Mouse (Mus musculus): ENCODE measurements around the gene Katna1. TPM values are rescaled to one million over a fixed set of nuclear protein-coding genes. Genes with fewer than 3 reads are reported as not detected.
"Not testable (repeated sequence)": the region's sequence is repeated elsewhere in the genome, so short reads cannot be mapped to it uniquely, and the experiment has no call there.

The Katna1 gene
- polyA plus RNA-seq, 1 experiment from 2014 or later, result 73.2 TPM

DNA sequence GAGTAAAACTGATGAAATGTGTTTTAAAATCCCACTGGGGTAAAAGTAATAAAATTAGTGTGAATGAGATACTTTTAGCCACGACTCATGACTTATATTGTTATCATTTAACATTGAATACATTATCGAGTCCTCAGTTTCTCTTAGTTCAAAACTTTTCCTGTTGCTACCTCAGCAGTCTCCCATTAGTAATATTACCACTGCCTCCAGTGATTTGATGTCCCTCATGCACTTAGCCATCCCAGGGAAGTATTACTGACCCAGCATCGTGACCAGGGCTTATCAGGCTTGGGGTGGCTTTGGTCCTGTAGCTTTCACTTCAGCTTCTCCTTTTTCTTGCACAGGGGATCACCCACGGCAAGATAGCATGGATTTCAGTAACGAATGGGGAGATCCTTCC, 15.7 kb upstream of the Katna1 start:
- ATAC-seq (replicated peaks; ENCODE audit: low FRiP score), result no peak
- H3K36me3 ChIP-seq (ENCODE audit: control insufficient read depth, insufficient read depth, low read length), result peaks cover 3% of the 10 kb centered on the region; the same call in 1 of the 2 replicates
- H3K9me3 ChIP-seq (ENCODE audit: control insufficient read depth, low read length), result no peaks in the 10 kb centered on the region
- no peak overlapping the region for H3K4me3 ChIP-seq (ENCODE audit: low read depth, low read length)
- whole genome bisulfite sequencing, result 91% methylated on average over 5 of the region's 5 CpGs
- no peak overlapping the region for H3K4me2 ChIP-seq (ENCODE audit: low read depth, low read length, severe bottlenecking)
- DNase-seq (ENCODE audit: low spot score), result no peak
- H3K9ac ChIP-seq (ENCODE audit: low read length), result no peak overlapping the region
- H3K4me1 ChIP-seq (replicated peaks; ENCODE audit: control insufficient read depth, insufficient read depth, low read length), result no peaks in the 10 kb centered on the region
- no peak overlapping the region for H3K27ac ChIP-seq (ENCODE audit: low read depth, low read length)
- H3K27me3 ChIP-seq (ENCODE audit: control insufficient read depth, insufficient read depth, low read length), result no peaks in the 10 kb centered on the region

DNA sequence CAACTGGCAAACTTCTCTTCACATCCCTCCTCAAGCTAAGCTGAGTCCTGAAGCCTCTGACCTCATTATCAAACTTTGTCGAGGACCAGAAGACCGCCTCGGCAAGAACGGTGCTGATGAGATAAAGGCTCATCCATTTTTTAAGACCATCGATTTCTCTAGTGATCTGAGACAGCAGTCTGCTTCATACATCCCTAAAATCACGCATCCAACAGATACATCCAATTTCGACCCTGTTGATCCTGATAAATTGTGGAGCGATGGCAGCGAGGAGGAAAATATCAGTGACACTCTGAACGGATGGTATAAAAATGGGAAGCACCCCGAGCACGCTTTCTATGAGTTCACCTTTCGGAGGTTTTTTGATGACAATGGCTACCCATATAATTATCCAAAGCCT, 13.3 kb upstream of the Katna1 start:
- no peaks in the 10 kb centered on the region for H3K4me1 ChIP-seq (replicated peaks; ENCODE audit: control insufficient read depth, insufficient read depth, low read length)
- H3K27me3 ChIP-seq (ENCODE audit: control insufficient read depth, insufficient read depth, low read length), result no peaks in the 10 kb centered on the region
- DNase-seq (ENCODE audit: low spot score) (no peak), ATAC-seq (replicated peaks; ENCODE audit: low FRiP score) (no peak)
- peaks cover 3% of the 10 kb centered on the region; the same call in 1 of the 2 replicates for H3K36me3 ChIP-seq (ENCODE audit: control insufficient read depth, insufficient read depth, low read length)
- no peaks in the 10 kb centered on the region for H3K9me3 ChIP-seq (ENCODE audit: control insufficient read depth, low read length)
- H3K4me3 ChIP-seq (ENCODE audit: low read depth, low read length), result no peak overlapping the region
- 95% methylated on average over 13 of the region's 13 CpGs for WGBS
- H3K9ac ChIP-seq (ENCODE audit: low read length), result no peak overlapping the region
- H3K27ac ChIP-seq (ENCODE audit: low read depth, low read length), result no peak overlapping the region
- no peak overlapping the region for H3K4me2 ChIP-seq (ENCODE audit: low read depth, low read length, severe bottlenecking)

DNA sequence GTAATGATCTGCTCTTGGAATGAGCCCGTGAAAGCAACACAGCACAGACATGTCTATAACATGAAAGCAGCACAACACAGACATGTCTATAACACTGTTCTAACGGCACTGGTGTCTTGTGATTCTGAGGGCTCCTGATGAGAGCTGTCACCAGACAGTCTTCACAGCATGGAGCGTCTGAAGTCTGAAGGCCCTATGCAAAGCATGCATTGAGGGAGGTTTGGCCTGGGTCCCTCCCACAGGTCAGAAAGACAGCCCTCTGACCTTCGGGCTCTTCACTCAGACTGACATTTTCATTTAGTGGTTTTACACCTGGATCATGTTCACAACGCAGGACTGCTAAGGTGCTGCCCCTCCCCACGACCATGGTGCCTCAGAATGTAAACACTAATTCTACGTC, 10.7 kb upstream of the Katna1 start:
- DNase-seq (ENCODE audit: low spot score), result no peak
- Histone ChIP-seq H3K9me3 (ENCODE audit: control insufficient read depth, low read length) (no peaks in the 10 kb centered on the region), H3K27ac (ENCODE audit: low read depth, low read length) (no peak overlapping the region), H3K4me2 (ENCODE audit: low read depth, low read length, severe bottlenecking) (no peak overlapping the region), H3K36me3 (ENCODE audit: control insufficient read depth, insufficient read depth, low read length) (peaks cover 3% of the 10 kb centered on the region; the same call in 1 of the 2 replicates), H3K27me3 (ENCODE audit: control insufficient read depth, insufficient read depth, low read length) (no peaks in the 10 kb centered on the region), H3K4me1 (replicated peaks; ENCODE audit: control insufficient read depth, insufficient read depth, low read length) (no peaks in the 10 kb centered on the region), H3K9ac (ENCODE audit: low read length) (no peak overlapping the region), H3K4me3 (ENCODE audit: low read depth, low read length) (no peak overlapping the region)
- 85% methylated on average over 7 of the region's 7 CpGs for WGBS
- ATAC-seq (replicated peaks; ENCODE audit: low FRiP score), result no peak

DNA sequence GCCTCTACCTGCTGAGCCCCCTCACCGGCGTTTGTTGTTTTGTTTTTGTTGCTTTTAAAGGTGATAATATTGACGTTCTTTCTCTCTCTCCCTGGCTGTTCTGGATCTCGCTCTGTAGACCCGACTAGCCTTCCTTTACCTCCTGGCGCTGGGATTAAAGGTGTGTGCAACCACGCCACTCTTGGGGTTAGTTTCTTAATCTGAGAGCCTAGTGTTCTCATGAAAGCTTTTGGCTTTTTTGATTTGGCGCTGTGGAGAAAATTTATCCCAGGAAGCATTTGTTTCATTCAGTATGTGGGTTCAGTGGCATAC, 657 bp downstream of the Katna1 start:
- Histone ChIP-seq H3K36me3 (ENCODE audit: control insufficient read depth, insufficient read depth, low read length) (no peaks in the 10 kb centered on the region), H3K4me3 (ENCODE audit: low read depth, low read length) (peak overlapping the region; percentile 69), H3K27me3 (ENCODE audit: control insufficient read depth, insufficient read depth, low read length) (no peaks in the 10 kb centered on the region), H3K4me2 (ENCODE audit: low read depth, low read length, severe bottlenecking) (peak overlapping the region; percentile 80), H3K9ac (ENCODE audit: low read length) (peak overlapping the region; percentile 77), H3K27ac (ENCODE audit: low read depth, low read length) (0 out of 2 replicates have a peak overlapping the region, but pooled peaks have one; percentile 15), H3K4me1 (replicated peaks; ENCODE audit: control insufficient read depth, insufficient read depth, low read length) (no peaks in the 10 kb centered on the region; the same call in 1 of the 2 replicates), H3K9me3 (ENCODE audit: control insufficient read depth, low read length) (no peaks in the 10 kb centered on the region)
- ATAC-seq (replicated peaks; ENCODE audit: low FRiP score) (no peak), DNase-seq (ENCODE audit: low spot score) (no peak)
- under 1% methylated on average over 8 of the region's 8 CpGs for WGBS

DNA sequence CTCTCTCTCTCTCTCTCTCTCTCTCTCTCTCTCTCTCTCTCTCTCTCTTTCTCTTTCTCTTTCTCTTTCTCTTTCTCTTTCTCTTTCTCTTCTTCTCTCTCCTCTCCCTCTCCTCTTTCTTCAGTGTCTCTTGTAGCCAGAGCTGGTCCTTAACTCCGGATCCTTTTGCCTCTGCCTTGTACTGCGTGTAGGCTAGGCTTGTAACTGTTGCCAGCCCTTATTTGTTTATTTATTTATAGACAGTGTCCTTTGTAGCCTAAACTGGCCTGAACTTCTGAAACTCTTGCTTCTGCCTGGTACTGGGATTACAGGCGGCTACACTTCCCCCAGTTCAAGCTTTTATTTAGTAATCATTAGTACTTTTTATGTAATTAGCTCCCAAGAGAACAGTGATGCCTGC, 1.2 kb downstream of the Katna1 start:
- no peak for DNase-seq (ENCODE audit: low spot score)
- H3K27ac ChIP-seq (ENCODE audit: low read depth, low read length), result no peak overlapping the region
- no peaks in the 10 kb centered on the region for H3K9me3 ChIP-seq (ENCODE audit: control insufficient read depth, low read length)
- peak overlapping the region; percentile 80 for H3K4me2 ChIP-seq (ENCODE audit: low read depth, low read length, severe bottlenecking)
- no peaks in the 10 kb centered on the region for H3K27me3 ChIP-seq (ENCODE audit: control insufficient read depth, insufficient read depth, low read length)
- no peak for ATAC-seq (replicated peaks; ENCODE audit: low FRiP score)
- 0 out of 2 replicates have a peak overlapping the region, but pooled peaks have one; percentile 3 for H3K9ac ChIP-seq (ENCODE audit: low read length)
- no peaks in the 10 kb centered on the region for H3K36me3 ChIP-seq (ENCODE audit: control insufficient read depth, insufficient read depth, low read length)
- H3K4me1 ChIP-seq (replicated peaks; ENCODE audit: control insufficient read depth, insufficient read depth, low read length), result no peaks in the 10 kb centered on the region; the same call in 1 of the 2 replicates
- peak overlapping the region; percentile 69 for H3K4me3 ChIP-seq (ENCODE audit: low read depth, low read length)
- 31% methylated on average over 3 of the region's 3 CpGs for WGBS

DNA sequence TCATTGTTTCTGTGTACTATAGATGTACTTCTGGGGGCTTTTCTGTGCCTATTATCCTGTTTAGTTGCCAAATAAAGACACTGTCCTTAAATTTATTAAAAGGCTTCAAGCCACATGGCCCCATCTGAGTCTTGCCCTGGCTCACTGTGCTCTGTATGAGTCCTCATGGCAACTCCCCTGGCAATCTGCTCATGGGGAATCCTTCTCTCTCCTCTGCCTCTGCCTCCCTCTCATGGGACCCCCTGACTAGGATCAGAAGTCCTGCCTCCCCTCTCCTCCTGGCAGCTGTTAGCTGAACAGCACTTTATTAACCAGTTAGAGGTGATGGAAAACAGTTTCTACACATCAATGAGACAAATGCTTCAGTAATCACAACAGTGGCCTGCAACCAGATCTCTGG, 5.8 kb downstream of the Katna1 start:
- Histone ChIP-seq H3K4me1 (replicated peaks; ENCODE audit: control insufficient read depth, insufficient read depth, low read length) (no peaks in the 10 kb centered on the region; the same call in 1 of the 2 replicates), H3K4me3 (ENCODE audit: low read depth, low read length) (no peak overlapping the region), H3K9ac (ENCODE audit: low read length) (no peak overlapping the region), H3K27ac (ENCODE audit: low read depth, low read length) (no peak overlapping the region), H3K4me2 (ENCODE audit: low read depth, low read length, severe bottlenecking) (no peak overlapping the region), H3K27me3 (ENCODE audit: control insufficient read depth, insufficient read depth, low read length) (no peaks in the 10 kb centered on the region), H3K36me3 (ENCODE audit: control insufficient read depth, insufficient read depth, low read length) (no peaks in the 10 kb centered on the region), H3K9me3 (ENCODE audit: control insufficient read depth, low read length) (no peaks in the 10 kb centered on the region)
- ATAC-seq (replicated peaks; ENCODE audit: low FRiP score) (no peak), DNase-seq (ENCODE audit: low spot score) (no peak)

DNA sequence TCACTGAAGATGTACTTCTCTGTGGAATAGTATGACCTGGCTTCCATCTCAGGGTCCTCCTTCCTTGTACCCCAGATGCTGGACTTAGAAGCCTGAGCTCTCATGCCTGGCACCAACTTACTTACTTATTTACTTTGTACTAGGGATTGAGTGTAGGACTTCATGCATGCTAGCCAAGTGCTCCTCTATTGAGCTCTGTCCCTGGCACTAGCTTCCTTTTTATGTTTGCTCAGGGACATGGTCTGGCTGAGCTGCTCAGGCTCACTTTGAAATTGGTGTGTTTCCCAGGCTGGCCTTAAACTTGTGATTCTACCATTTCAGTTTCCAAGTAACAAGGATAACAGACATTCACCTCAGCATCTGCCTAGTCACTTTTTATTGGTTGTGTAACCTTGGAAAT, 11.3 kb downstream of the Katna1 start:
- H3K36me3 ChIP-seq (ENCODE audit: control insufficient read depth, insufficient read depth, low read length), result no peaks in the 10 kb centered on the region
- no peaks in the 10 kb centered on the region for H3K9me3 ChIP-seq (ENCODE audit: control insufficient read depth, low read length)
- DNase-seq (ENCODE audit: low spot score) (no peak), ATAC-seq (replicated peaks; ENCODE audit: low FRiP score) (no peak)
- H3K27ac ChIP-seq (ENCODE audit: low read depth, low read length), result no peak overlapping the region
- no peak overlapping the region for H3K4me3 ChIP-seq (ENCODE audit: low read depth, low read length)
- H3K4me2 ChIP-seq (ENCODE audit: low read depth, low read length, severe bottlenecking), result no peak overlapping the region
- H3K4me1 ChIP-seq (replicated peaks; ENCODE audit: control insufficient read depth, insufficient read depth, low read length), result no peaks in the 10 kb centered on the region
- H3K27me3 ChIP-seq (ENCODE audit: control insufficient read depth, insufficient read depth, low read length), result no peaks in the 10 kb centered on the region
- H3K9ac ChIP-seq (ENCODE audit: low read length), result no peak overlapping the region

DNA sequence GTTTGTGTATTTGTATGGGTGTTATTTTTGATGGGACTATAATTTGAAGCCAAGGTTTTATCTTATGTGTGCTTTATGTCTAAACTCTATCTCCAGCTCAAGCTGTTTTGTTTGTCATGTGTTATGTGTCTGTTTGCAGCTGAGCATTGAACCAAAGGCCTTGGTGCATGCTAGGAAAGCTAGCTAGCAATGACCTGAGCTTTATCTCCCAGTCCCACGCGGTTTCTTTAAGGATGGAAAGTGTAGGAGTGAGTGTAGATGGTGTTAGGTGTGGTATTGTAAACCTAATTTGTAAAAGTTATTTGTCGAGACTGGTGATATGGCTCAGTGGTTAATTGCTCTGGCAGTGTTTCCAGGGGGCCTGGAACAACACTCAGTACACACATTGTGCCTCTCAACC, 12.1 kb downstream of the Katna1 start:
- Histone ChIP-seq H3K9ac (ENCODE audit: low read length) (no peak overlapping the region), H3K4me2 (ENCODE audit: low read depth, low read length, severe bottlenecking) (no peak overlapping the region), H3K27ac (ENCODE audit: low read depth, low read length) (no peak overlapping the region), H3K36me3 (ENCODE audit: control insufficient read depth, insufficient read depth, low read length) (no peaks in the 10 kb centered on the region), H3K9me3 (ENCODE audit: control insufficient read depth, low read length) (no peaks in the 10 kb centered on the region), H3K27me3 (ENCODE audit: control insufficient read depth, insufficient read depth, low read length) (no peaks in the 10 kb centered on the region), H3K4me1 (replicated peaks; ENCODE audit: control insufficient read depth, insufficient read depth, low read length) (no peaks in the 10 kb centered on the region), H3K4me3 (ENCODE audit: low read depth, low read length) (no peak overlapping the region)
- 77% methylated on average over 3 of the region's 3 CpGs for WGBS
- no peak for DNase-seq (ENCODE audit: low spot score)
- ATAC-seq (replicated peaks; ENCODE audit: low FRiP score), result no peak

DNA sequence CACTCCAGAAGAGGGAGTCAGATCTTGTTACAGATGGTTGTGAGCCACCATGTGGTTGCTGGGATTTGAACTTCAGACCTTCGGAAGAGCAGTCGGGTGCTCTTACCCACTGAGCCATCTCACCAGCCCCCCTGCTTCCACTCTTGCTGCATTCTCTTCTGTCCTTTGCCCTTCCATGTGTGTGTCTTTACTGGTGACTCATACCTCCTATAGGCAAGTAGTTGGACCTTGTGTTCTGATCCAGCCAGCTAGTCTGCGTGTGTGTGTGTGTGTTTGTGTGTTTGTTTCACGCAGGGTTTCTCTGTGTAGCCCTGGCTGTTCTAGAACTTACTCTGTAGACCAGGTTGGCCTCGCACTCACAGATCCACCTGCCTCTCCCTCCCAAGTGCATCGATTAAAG, 19.7 kb downstream of the Katna1 start:
- not testable (repeated sequence) for H3K9me3 ChIP-seq (ENCODE audit: control insufficient read depth, low read length); H3K4me1 ChIP-seq (replicated peaks; ENCODE audit: control insufficient read depth, insufficient read depth, low read length); H3K27ac ChIP-seq (ENCODE audit: low read depth, low read length); H3K36me3 ChIP-seq (ENCODE audit: control insufficient read depth, insufficient read depth, low read length); ATAC-seq (replicated peaks; ENCODE audit: low FRiP score); H3K4me3 ChIP-seq (ENCODE audit: low read depth, low read length); H3K4me2 ChIP-seq (ENCODE audit: low read depth, low read length, severe bottlenecking); DNase-seq (ENCODE audit: low spot score); H3K27me3 ChIP-seq (ENCODE audit: control insufficient read depth, insufficient read depth, low read length); H3K9ac ChIP-seq (ENCODE audit: low read length)
- WGBS, result 92% methylated on average over 6 of the region's 6 CpGs
